Mouse (Mus musculus) MEL (cell line): ENCODE data around the gene Egr2. TPM values are rescaled to one million over a fixed set of nuclear protein-coding genes. Genes with fewer than 3 reads are reported as not detected.

ENCODE experiments used
- DNase-seq: peaks from one replicate; pipeline ENCODE4 v3.0.0; 2011; ENCODE audit warnings: low read depth, low spot score
- H3K27ac ChIP-seq: 2 replicates; pipeline ENCODE4 v1.5.1; 2012; ENCODE audit warnings: low read depth, mild to moderate bottlenecking, control low read depth, low read length, moderate library complexity; ENCODE audit not compliant: control insufficient read depth
- H3K27me3 ChIP-seq, 2 experiments: fragments of 150-350 bp in 1 of 2; sonication (generic) in 1 of 2; 2 replicates each; pipeline ENCODE4 v1.6.1; 2012; ENCODE audit warnings: low read length in 2 of 2, mild to moderate bottlenecking in 2 of 2, improper control_type of control experiment in 1 of 2, moderate library complexity in 1 of 2; ENCODE audit not compliant: insufficient read depth in 2 of 2, control insufficient read depth in 1 of 2
- H3K36me3 ChIP-seq, 2 experiments: 2 replicates each; pipeline ENCODE4 v1.6.1; 2012 to 2014; ENCODE audit warnings: low read length in 2 of 2, improper control_type of control experiment in 1 of 2, inconsistent platforms in 1 of 2, mild to moderate bottlenecking in 1 of 2; ENCODE audit not compliant: insufficient read depth in 2 of 2, control insufficient read depth in 1 of 2
- H3K4me1 ChIP-seq, 2 experiments: fragments of 150-350 bp in 1 of 2; sonication (generic) in 1 of 2; 2 replicates each; pipeline ENCODE4 v1.6.1; 2012; ENCODE audit warnings: low read length in 2 of 2, improper control_type of control experiment in 1 of 2, mild to moderate bottlenecking in 1 of 2; ENCODE audit not compliant: insufficient read depth in 2 of 2, control insufficient read depth in 1 of 2
- H3K4me3 ChIP-seq, 2 experiments: fragments of 150-350 bp in 1 of 2; sonication (generic) in 1 of 2; 2 replicates each; pipeline ENCODE4 v1.5.1; 2012; ENCODE audit warnings: low read depth in 2 of 2, low read length in 2 of 2, mild to moderate bottlenecking in 2 of 2, moderate library complexity in 2 of 2, control low read depth in 1 of 2, improper control_type of control experiment in 1 of 2; ENCODE audit not compliant: control insufficient read depth in 1 of 2, insufficient read depth in 1 of 2
- H3K79me2 ChIP-seq: 2 replicates; pipeline ENCODE4 v1.6.1; 2012; ENCODE audit warnings: mild to moderate bottlenecking, low read length, moderate library complexity; ENCODE audit not compliant: control insufficient read depth, poor library complexity, insufficient read depth
- H3K9ac ChIP-seq: 2 replicates; pipeline ENCODE4 v1.6.1; 2012; ENCODE audit warnings: low read depth, mild to moderate bottlenecking, control low read depth, low read length, moderate library complexity; ENCODE audit not compliant: control insufficient read depth, poor library complexity, severe bottlenecking
- H3K9me3 ChIP-seq: fragments of 150-350 bp; sonication (generic); replicated peaks from 2 replicates; pipeline ENCODE4 v1.6.1; 2012; ENCODE audit warnings: mild to moderate bottlenecking, low read length, improper control_type of control experiment, moderate library complexity; ENCODE audit not compliant: insufficient read depth
- CHD1 ChIP-seq: IDR thresholded peaks from 2 replicates; pipeline ENCODE4 v1.6.1; 2012; ENCODE audit warnings: low read depth, mild to moderate bottlenecking, inconsistent platforms, low read length, improper control_type of control experiment
- CHD2 ChIP-seq: IDR thresholded peaks from 2 replicates; pipeline ENCODE4 v1.6.1; 2011; ENCODE audit warnings: low read length, improper control_type of control experiment
- EP300 ChIP-seq, 2 experiments: IDR thresholded peaks; 2 replicates each; pipeline ENCODE4 v1.6.1; 2011; ENCODE audit warnings: improper control_type of control experiment in 2 of 2, low read length in 2 of 2, low read depth in 1 of 2, mild to moderate bottlenecking in 1 of 2
- JUND ChIP-seq: IDR thresholded peaks from 2 replicates; pipeline ENCODE4 v1.6.1; 2011; ENCODE audit warnings: low read depth, mild to moderate bottlenecking, improper control_type of control experiment, low read length
- MAFK ChIP-seq: IDR thresholded peaks from 2 replicates; pipeline ENCODE4 v1.6.1; 2011; ENCODE audit warnings: low read depth, mild to moderate bottlenecking, low read length, improper control_type of control experiment, borderline replicate concordance
- MAZ ChIP-seq: IDR thresholded peaks from 2 replicates; pipeline ENCODE4 v1.6.1; 2012; ENCODE audit warnings: low read depth, mild to moderate bottlenecking, inconsistent platforms, low read length, improper control_type of control experiment
- MXI1 ChIP-seq: IDR thresholded peaks from 2 replicates; pipeline ENCODE4 v1.6.1; 2011; ENCODE audit warnings: mild to moderate bottlenecking, low read depth, low read length, improper control_type of control experiment
- MYB ChIP-seq: IDR thresholded peaks from 2 replicates; pipeline ENCODE4 v1.6.1; 2011; ENCODE audit warnings: mild to moderate bottlenecking, low read depth, low read length, improper control_type of control experiment
- MYC ChIP-seq: IDR thresholded peaks from 2 replicates; pipeline ENCODE4 v1.6.1; 2011; ENCODE audit warnings: low read depth, mild to moderate bottlenecking, low read length, improper control_type of control experiment, moderate library complexity
- NELFE ChIP-seq: IDR thresholded peaks from 2 replicates; pipeline ENCODE4 v1.6.1; 2011; ENCODE audit warnings: low read depth, low read length, improper control_type of control experiment
- NRF1 ChIP-seq: IDR thresholded peaks from 2 replicates; pipeline ENCODE4 v1.6.1; 2014; ENCODE audit warnings: low read depth, mild to moderate bottlenecking, inconsistent platforms, low read length, improper control_type of control experiment, moderate library complexity; ENCODE audit not compliant: poor library complexity, insufficient read depth, severe bottlenecking
- RAD21 ChIP-seq: IDR thresholded peaks from 2 replicates; pipeline ENCODE4 v1.6.1; 2011; ENCODE audit warnings: mild to moderate bottlenecking, low read depth, low read length, improper control_type of control experiment
- RCOR1 ChIP-seq: IDR thresholded peaks from 2 replicates; pipeline ENCODE4 v1.6.1; 2012; ENCODE audit warnings: low read depth, mild to moderate bottlenecking, inconsistent platforms, low read length, improper control_type of control experiment
- SMC3 ChIP-seq: IDR thresholded peaks from 2 replicates; pipeline ENCODE4 v1.6.1; 2011; ENCODE audit warnings: low read depth, low read length, improper control_type of control experiment
- TAL1 ChIP-seq: IDR thresholded peaks from 2 replicates; pipeline ENCODE4 v1.6.1; 2012; ENCODE audit warnings: mild to moderate bottlenecking, inconsistent platforms, low read length, moderate library complexity, mixed read lengths
- TCF12 ChIP-seq: IDR thresholded peaks from 2 replicates; pipeline ENCODE4 v1.6.1; 2014; ENCODE audit warnings: low read depth, mild to moderate bottlenecking, inconsistent platforms, low read length, improper control_type of control experiment, moderate library complexity
- UBTF ChIP-seq: IDR thresholded peaks from 2 replicates; pipeline ENCODE4 v1.6.1; 2012; ENCODE audit warnings: low read depth, mild to moderate bottlenecking, inconsistent platforms, low read length, improper control_type of control experiment, moderate library complexity, borderline replicate concordance; ENCODE audit not compliant: insufficient read depth
- USF1 ChIP-seq: IDR thresholded peaks from 2 replicates; pipeline ENCODE4 v1.6.1; 2014; ENCODE audit warnings: low read depth, mild to moderate bottlenecking, inconsistent platforms, low read length, improper control_type of control experiment, moderate library complexity
- ZC3H11A ChIP-seq: IDR thresholded peaks from 2 replicates; pipeline ENCODE4 v1.6.1; 2012; ENCODE audit warnings: low read depth, mild to moderate bottlenecking, inconsistent platforms, low read length, improper control_type of control experiment
- ZKSCAN1 ChIP-seq: IDR thresholded peaks from 2 replicates; pipeline ENCODE4 v1.6.1; 2012; ENCODE audit warnings: low read depth, mild to moderate bottlenecking, inconsistent platforms, low read length, improper control_type of control experiment, moderate library complexity
- ZNF384 ChIP-seq: IDR thresholded peaks from 2 replicates; pipeline ENCODE4 v1.6.1; 2012; ENCODE audit warnings: low read depth, mild to moderate bottlenecking, inconsistent platforms, low read length, improper control_type of control experiment
- polyA plus RNA-seq, 2 experiments: library from polyadenylated mRNA; stranded (reverse) in 1 of 2; unstranded in 1 of 2; fragments of >175 nt in 1 of 2; fragments of >200 nt in 1 of 2; gene quantifications; 2 replicates each; pipeline versions ENCODE4 v1.2.1 to v1.2.4; 2012; ENCODE audit warnings: low replicate concordance in 2 of 2, low read depth in 1 of 2; ENCODE audit not compliant: insufficient read length in 2 of 2, insufficient read depth in 1 of 2, missing spikeins in 1 of 2
- total RNA-seq: library from RNA; depleted of rRNA; stranded (reverse); fragments of 300-350 nt; gene quantifications from 2 replicates; pipeline ENCODE4 v1.2.3, GENCODE M21; 2012

Egr2 gene
- total and polyA plus RNA-seq, 3 experiments: 0.23 to 0.24 TPM; not detected in 1

GRCm38 (mm10) chr10:67505248-67505647, 30.0 kb upstream of the Egr2 start:
- Histone ChIP-seq H3K4me3 (no peak overlapping the region), H3K27me3 (no peaks in the 10 kb centered on the region), H3K36me3 (no peaks in the 10 kb centered on the region), H3K79me2 (no peaks in the 10 kb centered on the region), H3K4me1 (no peaks in the 10 kb centered on the region), H3K27ac (no peak overlapping the region), H3K9ac (no peak overlapping the region), H3K9me3 (no peaks in the 10 kb centered on the region)
- TF ChIP-seq CHD2 (no peak), TAL1 (no peak)
- DNase-seq: no peak

GRCm38 (mm10) chr10:67512211-67512610, 23.1 kb upstream of the Egr2 start:
- Histone ChIP-seq H3K79me2 (no peaks in the 10 kb centered on the region), H3K9ac (no peak overlapping the region), H3K4me3 (no peak overlapping the region), H3K27ac (no peak overlapping the region), H3K9me3 (no peaks in the 10 kb centered on the region)
- no peak for TF ChIP-seq JUND
- no peak for TF ChIP-seq RCOR1
- no peak for TF ChIP-seq NELFE
- no peak for TF ChIP-seq ZKSCAN1
- no peak for TF ChIP-seq MYB
- TF ChIP-seq MXI1: no peak
- TF ChIP-seq MYC: no peak
- no peak for TF ChIP-seq CHD1
- no peak for TF ChIP-seq ZNF384
- no peak for TF ChIP-seq TAL1
- TF ChIP-seq UBTF: no peak
- TF ChIP-seq NRF1: no peak
- TF ChIP-seq, all 39 proteins: peak for 0
- no peaks in the 10 kb centered on the region for H3K4me1 ChIP-seq
- peaks cover 0 to 2% of the 10 kb centered on the region in 2 experiments; a peak in 1 of 4 replicates for H3K27me3 ChIP-seq
- no peak for DNase-seq
- H3K36me3 ChIP-seq: no peaks in the 10 kb centered on the region

- H3K27ac ChIP-seq: no peak overlapping the region
- no peaks in the 10 kb centered on the region for H3K79me2 ChIP-seq
- H3K4me1 ChIP-seq: no peaks in the 10 kb centered on the region
- no peak for DNase-seq
- no peak overlapping the region for H3K4me3 ChIP-seq
- no peak overlapping the region for H3K9ac ChIP-seq
- peaks cover 0 to 4% of the 10 kb centered on the region in 2 experiments; a peak in 1 of 4 replicates for H3K27me3 ChIP-seq
- H3K9me3 ChIP-seq: no peaks in the 10 kb centered on the region
- H3K36me3 ChIP-seq: no peaks in the 10 kb centered on the region
- no peak for TF ChIP-seq TAL1
- no peak for TF ChIP-seq MAZ
- TF ChIP-seq USF1: no peak
- no peak for TF ChIP-seq MYC
- TF ChIP-seq SMC3: no peak
- no peak for TF ChIP-seq ZKSCAN1
- no peak for TF ChIP-seq ZC3H11A
- no peak for TF ChIP-seq RAD21
- no peak for TF ChIP-seq TCF12
- TF ChIP-seq UBTF: no peak
- TF ChIP-seq CHD1: no peak
- no peak for TF ChIP-seq EP300 (IDR thresholded peaks at IDR 0.05; ENCODE audit: low read depth in 1 of 2, low read length in 2 of 2)
- no peak for TF ChIP-seq MAFK
Measured at GRCm38 (mm10) chr10:67512871-67513270, 22.4 kb upstream of the Egr2 start.
